Mouse (Mus musculus) liver, embryonic 15.5 days (tissue): ENCODE measurements around the gene Phospho2. TPM values are rescaled to one million over a fixed set of nuclear protein-coding genes. Genes with fewer than 3 reads are reported as not detected.
A peak's percentile ranks its signal among the peaks of the same experiment; 100 is the strongest.
"Not testable (repeated sequence)": the region's sequence is repeated elsewhere in the genome, so short reads cannot be mapped to it uniquely, and the experiment has no call there.

Experiments
- ATAC-seq: fragments of 200-750 bp; cut with Nextera tagmentation; 2 replicates; pipeline ENCODE4 v1.8.0; 2017; ENCODE audit warnings: moderate number of reproducible peaks, mild to moderate bottlenecking, moderate library complexity; ENCODE audit not compliant: insufficient read depth
- H3K27ac ChIP-seq: fragments of 300-500 bp; sonication (generic); replicated peaks from 2 replicates; pipeline ENCODE4 v1.5.1; 2015; ENCODE audit warnings: mild to moderate bottlenecking, inconsistent platforms
- H3K27me3 ChIP-seq: fragments of 300-500 bp; sonication (generic); 2 replicates; pipeline ENCODE4 v1.6.1; 2015; ENCODE audit warnings: mild to moderate bottlenecking, inconsistent platforms
- H3K36me3 ChIP-seq: fragments of 300-500 bp; sonication (generic); replicated peaks from 2 replicates; pipeline ENCODE4 v1.6.1; 2015; ENCODE audit warnings: moderate library complexity, mild to moderate bottlenecking, inconsistent platforms
- H3K4me1 ChIP-seq: fragments of 300-500 bp; sonication (generic); replicated peaks from 2 replicates; pipeline ENCODE4 v1.6.1; 2015; ENCODE audit warnings: inconsistent platforms
- H3K4me2 ChIP-seq: fragments of 300-500 bp; sonication (generic); 2 replicates; pipeline ENCODE4 v1.6.1; 2015; ENCODE audit warnings: moderate library complexity, mild to moderate bottlenecking, inconsistent platforms
- H3K4me3 ChIP-seq: fragments of 300-500 bp; sonication (generic); replicated peaks from 2 replicates; pipeline ENCODE4 v1.5.1; 2015; ENCODE audit warnings: mild to moderate bottlenecking, inconsistent platforms
- H3K9ac ChIP-seq: fragments of 300-500 bp; sonication (generic); 2 replicates; pipeline ENCODE4 v1.6.1; 2015; ENCODE audit warnings: moderate library complexity, mild to moderate bottlenecking, inconsistent platforms
- H3K9me3 ChIP-seq: fragments of 300-500 bp; sonication (generic); replicated peaks from 2 replicates; pipeline ENCODE4 v1.6.1; 2016; ENCODE audit warnings: inconsistent platforms
- WGBS: fragments of 180-500 bp; shearing (Covaris S2); methylation state at CpG from one replicate; pipeline ENCODE4 v1.1.7; 2015; ENCODE audit warnings: mixed read lengths; ENCODE audit not compliant: insufficient replicate concordance; 5-methylcytosine and 5-hydroxymethylcytosine counted together
- polyA plus RNA-seq: library from polyadenylated mRNA; unstranded; fragments of >200 nt; fragmentation: Nextera tagmentation; extraction: Ambion mirVana; gene quantifications from 2 replicates; pipeline ENCODE4 v1.2.1, GENCODE M21; 2015

Gene Phospho2
- polyA plus RNA-seq, 1 experiment from 2014 or later = 11.1 TPM

DNA sequence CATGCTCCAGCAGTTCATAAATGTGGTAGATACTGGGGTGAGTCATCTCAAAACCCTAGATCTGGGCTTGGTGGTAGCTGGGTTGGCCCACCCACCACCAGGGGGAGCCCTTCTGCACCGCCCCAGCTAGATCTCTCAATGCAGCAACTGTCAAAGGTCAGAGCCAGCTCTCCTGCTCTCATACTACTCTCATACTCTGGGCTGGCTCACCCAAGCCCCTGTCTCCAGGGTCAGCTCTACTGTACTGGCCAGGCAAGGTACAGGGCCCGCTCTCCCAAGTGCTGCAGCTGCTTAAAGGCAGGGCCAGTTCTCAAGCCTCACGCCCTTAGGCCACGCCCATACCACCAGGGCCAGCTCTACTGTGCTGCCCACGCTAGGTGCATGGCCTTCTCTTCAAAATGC lies 13.5 kb downstream of the Phospho2 start:
- no peaks in the 10 kb centered on the region for H3K27me3 ChIP-seq
- peak overlapping the region; percentile 55 for H3K27ac ChIP-seq
- H3K4me1 ChIP-seq = peaks cover 30% of the 10 kb centered on the region
- H3K4me3 ChIP-seq = peak overlapping the region; percentile 53
- no peaks in the 10 kb centered on the region for H3K9me3 ChIP-seq
- peak overlapping the region; percentile 76 for H3K4me2 ChIP-seq
- H3K9ac ChIP-seq = peak overlapping the region; percentile 39; the same call in 1 of the 2 replicates
- 21% methylated on average over 5 of the region's 5 CpGs for WGBS
- H3K36me3 ChIP-seq = 0 out of 2 replicates have a peak, but pooled peaks cover 1% of the 10 kb centered on the region
- peak; percentile 90 for ATAC-seq

DNA sequence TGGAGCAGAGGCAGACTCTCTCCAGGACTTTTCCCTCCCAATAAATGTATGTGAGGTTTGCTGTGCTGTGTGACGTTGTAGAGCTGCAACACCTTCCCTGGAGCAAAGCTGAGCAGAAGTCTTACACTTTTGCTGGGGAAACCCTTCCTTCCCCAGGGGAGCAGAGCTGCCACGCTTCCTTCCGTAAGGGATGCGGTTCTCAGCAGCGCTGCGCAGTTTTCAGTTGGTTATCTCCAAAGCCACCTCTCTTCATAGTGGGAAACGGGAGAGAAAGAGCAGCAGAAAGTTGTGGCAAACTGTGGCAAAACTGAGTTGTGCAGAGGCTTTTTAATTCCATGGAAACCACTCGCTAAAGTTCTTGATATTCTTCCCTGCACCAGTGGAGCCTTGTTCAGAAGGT lies 14.3 kb downstream of the Phospho2 start:
- Histone ChIP-seq H3K4me3 (no peak overlapping the region), H3K36me3 (no peaks in the 10 kb centered on the region), H3K27ac (peak overlapping the region; percentile 55), H3K4me1 (peaks cover 30% of the 10 kb centered on the region), H3K9me3 (no peaks in the 10 kb centered on the region), H3K9ac (no peak overlapping the region), H3K4me2 (peak overlapping the region; percentile 76), H3K27me3 (no peaks in the 10 kb centered on the region)
- ATAC-seq = no peak
- 41% methylated on average over 8 of the region's 8 CpGs for WGBS

DNA sequence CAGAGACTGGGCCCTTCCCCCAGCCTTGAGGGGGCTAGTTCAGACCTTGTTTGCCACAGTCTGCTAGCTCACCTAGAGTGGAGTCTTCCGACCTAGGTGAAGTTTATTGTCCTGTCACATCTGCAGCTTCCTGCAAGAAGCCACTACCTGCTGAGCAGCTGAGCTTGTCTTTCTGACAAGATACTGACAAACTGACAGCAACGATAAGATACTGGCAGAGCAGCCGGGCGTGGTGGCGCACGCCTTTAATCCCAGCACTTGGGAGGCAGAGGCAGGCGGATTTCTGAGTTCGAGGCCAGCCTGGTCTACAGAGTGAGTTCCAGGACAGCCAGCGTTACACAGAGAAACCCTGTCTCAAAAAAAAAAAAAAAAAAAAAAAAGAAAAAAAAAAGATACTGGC lies 15.2 kb downstream of the Phospho2 start:
- not testable (repeated sequence) for H3K9me3 ChIP-seq, H3K27ac ChIP-seq, H3K9ac ChIP-seq, H3K4me2 ChIP-seq, H3K27me3 ChIP-seq, H3K4me3 ChIP-seq, ATAC-seq, H3K36me3 ChIP-seq
- 56% methylated on average over 9 of the region's 9 CpGs for WGBS
- peaks cover 30% of the 10 kb centered on the region for H3K4me1 ChIP-seq

DNA sequence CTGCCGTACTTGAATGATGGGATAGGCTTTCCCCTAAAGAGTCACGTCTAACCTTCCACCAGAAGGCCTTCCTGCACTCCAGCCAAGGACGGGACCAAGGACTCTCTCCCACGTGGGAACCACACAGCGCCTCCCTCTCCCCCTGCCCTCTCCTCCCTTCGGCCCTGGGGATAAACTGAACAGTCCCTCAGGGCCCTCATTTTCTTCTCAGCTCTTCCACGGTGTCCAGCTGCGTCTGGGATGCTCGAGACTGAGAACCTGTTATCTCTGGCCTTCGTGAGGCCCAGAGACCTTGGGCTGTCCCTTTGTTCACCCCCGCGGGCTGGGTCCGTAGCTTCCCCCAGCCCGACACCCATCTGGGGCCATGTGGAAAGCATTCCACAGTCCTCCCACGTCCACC lies 20.7 kb downstream of the Phospho2 start:
- Histone ChIP-seq H3K4me2 (no peak overlapping the region), H3K36me3 (no peaks in the 10 kb centered on the region), H3K27me3 (no peaks in the 10 kb centered on the region), H3K4me1 (peaks cover 17% of the 10 kb centered on the region), H3K9me3 (no peaks in the 10 kb centered on the region), H3K4me3 (no peak overlapping the region), H3K27ac (no peak overlapping the region), H3K9ac (no peak overlapping the region)
- WGBS = 65% methylated on average over 15 of the region's 15 CpGs
- ATAC-seq = no peak

DNA sequence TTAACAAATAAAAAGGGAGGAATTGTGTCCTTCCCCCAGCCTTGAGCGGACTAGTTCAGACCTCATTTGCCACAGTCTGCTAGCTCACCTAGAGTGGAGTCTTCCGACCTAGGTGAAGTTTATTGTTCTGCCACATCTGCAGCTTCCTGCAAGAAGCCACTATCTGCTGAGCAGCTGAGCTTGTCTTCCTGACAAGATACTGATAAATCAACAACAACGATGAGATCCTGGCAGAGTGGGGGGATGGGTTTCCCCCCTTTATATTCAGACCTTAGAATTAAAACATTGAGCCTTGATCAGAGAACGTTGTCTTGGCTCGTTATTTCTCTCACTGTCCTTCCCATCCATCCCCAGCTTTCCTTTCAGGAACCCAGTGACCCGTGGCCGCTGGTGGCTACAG lies 21.9 kb downstream of the Phospho2 start:
- peaks cover 27% of the 10 kb centered on the region for H3K4me1 ChIP-seq
- H3K27ac ChIP-seq, H3K4me2 ChIP-seq, ATAC-seq, H3K9ac ChIP-seq, H3K36me3 ChIP-seq, H3K4me3 ChIP-seq, H3K27me3 ChIP-seq, H3K9me3 ChIP-seq: not testable (repeated sequence)
- WGBS = 31% methylated on average over 7 of the region's 7 CpGs

DNA sequence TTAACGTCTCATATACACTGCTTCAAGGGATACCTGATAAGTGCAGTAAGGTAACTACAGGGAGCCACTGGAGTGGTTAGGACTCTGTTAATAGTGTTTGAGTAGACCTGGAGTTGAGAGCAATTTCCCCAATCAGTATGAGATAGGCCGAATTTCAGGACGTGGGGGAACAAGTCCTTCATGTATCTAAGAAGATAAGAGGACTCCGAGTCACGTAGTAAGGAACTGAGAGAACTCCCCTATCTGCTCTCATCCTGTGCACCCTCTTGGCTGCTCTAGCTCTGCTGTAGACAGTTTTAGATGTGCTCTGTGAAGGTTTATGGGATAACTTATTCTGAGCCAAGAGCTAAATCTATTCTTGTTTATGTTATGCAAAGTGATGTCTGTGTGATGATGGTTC lies 27.2 kb downstream of the Phospho2 start:
- Histone ChIP-seq H3K27ac (peak overlapping the region; percentile 81), H3K4me1 (peaks cover 65% of the 10 kb centered on the region), H3K36me3 (no peaks in the 10 kb centered on the region), H3K4me2 (peak overlapping the region; percentile 37), H3K27me3 (no peaks in the 10 kb centered on the region), H3K9ac (no peak overlapping the region), H3K9me3 (no peaks in the 10 kb centered on the region), H3K4me3 (no peak overlapping the region)
- WGBS = 15% methylated on average over 5 of the region's 5 CpGs
- ATAC-seq = peak; percentile 88

DNA sequence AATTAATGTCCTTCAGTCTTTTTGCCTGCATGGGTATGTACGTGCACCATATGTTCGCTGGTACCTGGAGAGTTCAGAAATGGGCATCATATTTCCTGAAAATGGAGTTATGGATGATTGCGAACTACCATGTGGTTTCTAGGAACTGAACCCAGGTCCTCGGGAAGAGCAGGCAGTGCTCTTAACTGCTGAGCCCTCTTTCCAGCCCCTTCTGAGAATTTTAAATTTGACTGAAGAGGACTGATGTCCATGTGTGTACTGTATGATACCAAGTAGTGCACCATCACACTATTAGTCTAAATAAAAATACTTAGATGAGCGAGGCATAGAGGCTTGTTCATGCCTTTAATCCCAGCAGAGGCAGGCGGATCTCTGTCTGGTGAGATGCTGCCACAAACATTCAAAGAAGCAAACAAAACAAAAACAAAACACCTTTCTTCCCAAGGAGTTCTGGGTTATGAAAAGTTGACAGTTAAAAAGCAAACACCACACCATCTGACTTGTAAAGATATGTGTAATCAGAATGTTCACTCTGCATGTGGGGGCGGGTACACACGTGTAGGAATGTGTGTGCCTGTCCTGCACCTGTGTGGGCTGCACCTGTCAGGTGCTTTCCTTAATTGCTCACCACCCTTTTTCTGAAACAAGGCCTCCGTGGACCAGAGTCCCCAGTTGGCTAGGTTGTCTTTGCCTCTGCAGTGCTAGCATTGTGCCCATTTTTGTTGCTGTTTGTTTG lies 29.1 kb downstream of the Phospho2 start:
- no peaks in the 10 kb centered on the region for H3K27me3 ChIP-seq
- no peak overlapping the region for H3K4me3 ChIP-seq
- 42% methylated on average over 9 of the region's 9 CpGs for WGBS
- peak overlapping the region; percentile 81 for H3K27ac ChIP-seq
- H3K4me1 ChIP-seq = peaks cover 75% of the 10 kb centered on the region
- no peak overlapping the region for H3K9ac ChIP-seq
- H3K9me3 ChIP-seq = no peaks in the 10 kb centered on the region
- H3K36me3 ChIP-seq = no peaks in the 10 kb centered on the region
- ATAC-seq = peak; percentile 61
- peak overlapping the region; percentile 54 for H3K4me2 ChIP-seq

DNA sequence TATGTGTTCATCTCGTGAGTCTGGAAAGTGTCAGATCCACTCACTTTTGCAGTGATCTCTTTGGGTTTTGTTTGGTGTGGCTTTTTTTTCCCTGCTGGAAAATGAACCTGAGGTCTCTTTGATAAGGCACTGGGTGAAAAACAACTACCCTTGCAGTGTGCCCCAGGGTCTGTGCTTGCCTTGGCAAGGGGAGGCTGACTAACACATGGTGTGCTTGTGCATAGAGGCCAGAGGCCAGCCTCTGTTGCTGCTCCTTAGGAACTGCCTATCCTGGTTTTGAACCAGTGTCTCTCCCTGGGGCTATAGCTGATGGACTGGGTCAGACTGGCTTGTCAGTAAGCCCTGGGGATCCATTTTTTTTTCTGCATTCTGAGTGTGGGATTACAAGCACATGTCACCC lies 30.8 kb downstream of the Phospho2 start:
- no peak overlapping the region for H3K9ac ChIP-seq

DNA sequence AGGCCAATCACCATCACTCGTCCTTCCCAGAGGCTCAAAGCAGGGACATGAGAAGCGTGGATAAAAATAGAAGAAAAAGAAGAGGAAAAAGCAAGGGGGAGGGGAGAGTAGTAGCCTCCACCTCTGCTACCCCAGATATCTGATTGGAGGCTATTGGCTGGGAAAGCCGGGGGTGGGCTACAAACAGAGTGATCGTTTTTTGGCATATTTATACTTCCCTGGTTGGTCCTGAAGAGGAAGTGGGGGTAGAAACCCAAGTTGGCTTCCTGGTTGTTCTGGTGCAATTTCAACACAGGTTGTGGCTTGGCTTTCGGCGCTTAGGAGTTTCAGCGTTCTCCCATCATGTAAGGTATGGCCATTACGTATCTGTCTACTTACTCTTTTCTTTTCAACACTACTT lies 32.3 kb downstream of the Phospho2 start, which contains the start of gene Klhl23:
Klhl23 (plus strand) TSS at position 234 of the 400 bp plus-strand sequence.
- no peaks in the 10 kb centered on the region for H3K9me3 ChIP-seq
- H3K36me3 ChIP-seq = peaks cover 22% of the 10 kb centered on the region
- ATAC-seq = peak; percentile 30

More for the DNA sequence above, 30.8 kb downstream of the Phospho2 start:
- peak overlapping the region; percentile 77 for H3K27ac ChIP-seq
- no peak overlapping the region for H3K4me3 ChIP-seq
- H3K9me3 ChIP-seq = no peaks in the 10 kb centered on the region
- H3K36me3 ChIP-seq = peaks cover 9% of the 10 kb centered on the region
- 0 out of 2 replicates have a peak overlapping the region, but pooled peaks have one; percentile 0 for H3K4me2 ChIP-seq
- H3K4me1 ChIP-seq = peaks cover 84% of the 10 kb centered on the region
- H3K27me3 ChIP-seq = no peaks in the 10 kb centered on the region
- WGBS = 34% methylated on average over 1 of the region's 1 CpGs
- no peak for ATAC-seq

DNA sequence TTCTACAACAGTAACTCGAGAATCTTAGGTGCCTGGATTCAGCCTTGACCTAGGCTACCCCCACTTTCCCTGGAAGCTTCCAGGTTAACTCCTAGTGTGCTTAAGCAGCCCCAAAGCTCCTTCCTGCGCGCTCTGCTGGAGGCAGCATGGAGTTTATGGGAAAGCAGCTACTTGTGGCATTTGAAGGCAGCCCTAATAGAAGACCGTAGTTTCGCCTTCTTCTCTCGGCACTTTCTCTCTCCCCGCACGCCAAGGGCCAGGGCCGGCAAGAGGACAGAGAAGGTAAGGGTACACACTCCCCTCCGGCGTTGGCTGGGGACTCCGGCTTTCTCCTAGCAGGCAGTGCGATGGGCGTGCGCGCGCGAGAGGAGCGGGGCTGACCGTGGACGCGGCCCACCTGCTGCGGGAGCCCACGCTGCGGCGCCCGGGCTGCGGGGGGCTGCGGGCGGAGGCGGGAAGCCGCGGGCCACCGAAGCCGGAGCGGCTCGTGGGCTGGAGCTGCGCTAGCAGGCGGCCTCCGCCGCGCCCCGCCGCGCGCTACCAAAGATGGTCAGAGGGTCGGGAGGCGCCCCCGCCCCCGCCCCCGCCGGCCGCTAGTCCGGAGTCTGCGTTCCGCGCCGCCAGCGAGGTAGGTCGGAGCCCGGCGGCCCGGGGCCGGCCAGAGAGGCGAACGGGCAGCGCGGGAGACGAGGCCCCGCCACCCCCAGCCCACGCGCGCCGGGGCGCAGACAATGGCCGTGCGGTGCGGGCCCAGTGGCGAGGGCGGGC lies 33.1 kb downstream of the Phospho2 start:
- H3K36me3 ChIP-seq = peaks cover 24% of the 10 kb centered on the region
- 0% methylated on average over 80 of the region's 80 CpGs for WGBS
- no peaks in the 10 kb centered on the region for H3K9me3 ChIP-seq
- peak overlapping the region; percentile 96 for H3K4me3 ChIP-seq
- peak; percentile 35 for ATAC-seq
- peak overlapping the region; percentile 96 for H3K9ac ChIP-seq
- peak overlapping the region; percentile 93 for H3K27ac ChIP-seq
- H3K27me3 ChIP-seq = no peaks in the 10 kb centered on the region
- H3K4me1 ChIP-seq = peaks cover 71% of the 10 kb centered on the region
- peak overlapping the region; percentile 94 for H3K4me2 ChIP-seq

More for the DNA sequence above, 32.3 kb downstream of the Phospho2 start, which contains the start of gene Klhl23:
- H3K4me3 ChIP-seq = peak within 1 kb of the TSS; percentile 96
- peak within 1 kb of the TSS; percentile 96 for H3K9ac ChIP-seq
- under 1% methylated on average over 8 of the region's 8 CpGs for WGBS
- peaks cover 76% of the 10 kb centered on the region for H3K4me1 ChIP-seq
- peak within 1 kb of the TSS; percentile 93 for H3K27ac ChIP-seq
- peak within 1 kb of the TSS; percentile 94 for H3K4me2 ChIP-seq
- H3K27me3 ChIP-seq = no peaks in the 10 kb centered on the region

DNA sequence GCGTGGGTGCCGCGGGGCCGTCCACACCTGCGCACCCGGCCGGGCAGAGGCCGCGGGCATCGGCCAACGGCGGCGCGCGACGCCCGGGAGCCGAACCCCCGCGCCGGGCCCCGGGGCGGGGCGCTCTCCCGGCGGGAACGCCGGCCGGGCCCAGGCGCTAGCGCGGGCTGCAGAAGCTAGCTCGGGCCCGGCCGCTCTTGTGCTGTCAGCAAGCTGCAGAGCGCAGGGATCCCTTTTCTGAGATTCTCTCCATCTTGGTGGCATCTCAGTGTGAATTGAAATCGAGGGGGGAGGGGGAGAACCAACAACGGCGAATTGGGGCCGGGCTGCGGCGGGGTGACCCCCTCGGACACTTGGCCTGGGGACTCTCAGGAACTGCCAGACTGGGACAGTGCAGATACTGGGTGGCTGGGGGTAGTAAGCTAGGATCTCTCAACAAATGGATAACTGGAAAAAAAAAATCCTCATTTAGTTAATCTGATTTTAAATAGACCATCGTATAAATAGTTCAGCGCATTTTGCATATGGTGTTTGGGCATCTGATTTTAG lies 33.8 kb downstream of the Phospho2 start:
- no peaks in the 10 kb centered on the region for H3K9me3 ChIP-seq
- ATAC-seq = peak; percentile 78
- H3K36me3 ChIP-seq = peaks cover 28% of the 10 kb centered on the region
- peak overlapping the region; percentile 96 for H3K9ac ChIP-seq
- H3K4me3 ChIP-seq = peak overlapping the region; percentile 96
- peak overlapping the region; percentile 94 for H3K4me2 ChIP-seq
- H3K27me3 ChIP-seq = no peaks in the 10 kb centered on the region
- peak overlapping the region; percentile 93 for H3K27ac ChIP-seq
- peaks cover 69% of the 10 kb centered on the region for H3K4me1 ChIP-seq
- 2% methylated on average over 44 of the region's 45 CpGs for WGBS
